In the genomic region with DNA sequence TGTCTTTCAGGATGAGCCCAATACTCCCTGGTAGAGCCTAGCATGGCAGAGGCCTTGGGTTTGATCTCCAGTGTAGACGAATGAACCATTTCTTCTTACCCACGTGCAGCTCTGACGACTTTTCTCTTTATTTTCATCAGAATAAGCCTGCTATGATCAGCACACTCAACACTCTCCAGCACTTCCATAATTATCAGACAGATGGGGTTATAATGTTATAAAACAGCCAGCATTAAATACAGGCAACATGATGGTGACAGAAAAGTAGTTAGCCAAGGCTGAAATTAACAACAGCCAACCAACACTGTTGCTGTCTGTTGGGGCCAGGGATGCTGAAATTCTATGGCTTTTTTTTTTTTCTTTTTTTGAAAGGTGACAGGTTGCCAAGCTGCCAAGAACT, we compare ENCODE assay signal across 24 mouse cellular contexts.
DNase-seq lines count a peak whose midpoint lies in the region; ATAC-seq and TF ChIP-seq lines count a peak whose summit lies in the region.
"Had no signal": no experiment of that assay in that cellular context is flagged by ENCODE, and none has a peak within 500 bp of the region (broad histone marks: within the 10 kb centered on the region; RNA-seq: fewer than 3 reads in every experiment).

No protein-coding gene starts in this region.

- 53% methylated on average over 3 of the region's 3 CpGs for WGBS in forebrain, postnatal 0 days
- WGBS in forebrain, embryonic 13.5 days, result 86% methylated on average over 3 of the region's 3 CpGs
- 79% methylated on average over 3 of the region's 3 CpGs for WGBS in heart, adult 2 months

- DNase-seq in forebrain, postnatal 0 days, result peak; percentile 18
- DNase-seq in heart, adult 2 months, result no peak
- no peak for DNase-seq in heart, postnatal 36 days
- DNase-seq in layer of hippocampus, adult 9-11 months, result peak; percentile 22
- no peak for DNase-seq in layer of hippocampus, postnatal 36 days
- DNase-seq: adrenal gland, adult 8-10 months; adrenal gland, postnatal 14 days; adrenal gland, postnatal 36 days; B cell, adult 2 months; cerebellum, adult 11-12 months; embryo, embryonic 11 days had no signal

- no peak overlapping the region for H3K27ac ChIP-seq in forebrain, postnatal 0 days (ENCODE audit: low read depth, low read length)
- no peak overlapping the region for H3K27ac ChIP-seq in forebrain, embryonic 13.5 days
- no peak overlapping the region for H3K27ac ChIP-seq in heart, adult 2 months
- H3K27ac ChIP-seq in cortical plate, adult 2 months (ENCODE audit: insufficient read depth, low read length), result peak overlapping the region; percentile 5; the same call in 1 of the 2 replicates
- H3K27ac ChIP-seq: embryonic facial prominence, embryonic 13.5 days; embryonic facial prominence, embryonic 15.5 days; forebrain, embryonic 10.5 days; forebrain, embryonic 12.5 days; forebrain, embryonic 15.5 days had no signal

- intact Hi-C loops in heart, adult 2 months (cut with DNase I), result no loop called here
- intact Hi-C loops in heart, postnatal 36 days (cut with DNase I), result no loop called here

- H3K9me3 ChIP-seq in forebrain, postnatal 0 days (ENCODE audit: low read length), result no peaks in the 10 kb centered on the region
- H3K9me3 ChIP-seq in forebrain, embryonic 13.5 days (replicated peaks), result no peaks in the 10 kb centered on the region
- H3K9me3 ChIP-seq: embryonic facial prominence, embryonic 13.5 days; embryonic facial prominence, embryonic 15.5 days; forebrain, embryonic 10.5 days; forebrain, embryonic 12.5 days; forebrain, embryonic 15.5 days; G1E had no signal

- TF ChIP-seq EP300 in heart, adult 2 months (IDR thresholded peaks at IDR 0.05; ENCODE audit: insufficient read depth, low read depth, low read length), result no peak

- H3K27me3 ChIP-seq in forebrain, postnatal 0 days (ENCODE audit: insufficient read depth, low read length), result no peaks in the 10 kb centered on the region
- H3K27me3 ChIP-seq in forebrain, embryonic 13.5 days, result no peaks in the 10 kb centered on the region
- H3K27me3 ChIP-seq in heart, adult 2 months (ENCODE audit: control insufficient read depth, insufficient read depth, low read length), result no peaks in the 10 kb centered on the region
- H3K27me3 ChIP-seq: CH12.LX; embryonic facial prominence, embryonic 13.5 days; embryonic facial prominence, embryonic 15.5 days; forebrain, embryonic 15.5 days; Patski had no signal

- no peak overlapping the region for H3K4me2 ChIP-seq in forebrain, postnatal 0 days (ENCODE audit: low read depth)
- no peak overlapping the region for H3K4me2 ChIP-seq in forebrain, embryonic 13.5 days
- H3K4me2 ChIP-seq: embryonic facial prominence, embryonic 13.5 days; embryonic facial prominence, embryonic 15.5 days; forebrain, embryonic 12.5 days; forebrain, embryonic 15.5 days had no signal

- H3K79me2 ChIP-seq in heart, adult 2 months (replicated peaks; ENCODE audit: control insufficient read depth, insufficient read depth, low read length), result peaks cover 2% of the 10 kb centered on the region

- H3K4me1 ChIP-seq in forebrain, postnatal 0 days (ENCODE audit: insufficient read depth), result no peaks in the 10 kb centered on the region
- H3K4me1 ChIP-seq in forebrain, embryonic 13.5 days, result peaks cover 6% of the 10 kb centered on the region
- peaks cover 1% of the 10 kb centered on the region; the same call in 1 of the 2 replicates for H3K4me1 ChIP-seq in heart, adult 2 months (ENCODE audit: control insufficient read depth, insufficient read depth, low read length)
- H3K4me1 ChIP-seq in cortical plate, adult 2 months (ENCODE audit: control insufficient read depth, insufficient read depth, low read length), result peaks cover 4% of the 10 kb centered on the region; the same call in 1 of the 2 replicates
- H3K4me1 ChIP-seq: embryonic facial prominence, embryonic 15.5 days; forebrain, embryonic 15.5 days had no signal

- no peak for TF ChIP-seq CTCF in forebrain, postnatal 0 days (IDR thresholded peaks at IDR 0.05; ENCODE audit: low read depth)
- TF ChIP-seq CTCF in heart, adult 2 months (IDR thresholded peaks at IDR 0.05), result 0 out of 2 replicates have a peak, but pooled peaks have one; percentile 16
- TF ChIP-seq CTCF in cortical plate, adult 2 months (IDR thresholded peaks at IDR 0.05; ENCODE audit: extremely low read depth, insufficient read depth, low read length), result no peak

- H3K4me3 ChIP-seq in forebrain, postnatal 0 days (ENCODE audit: low read depth, low read length), result no peak overlapping the region
- H3K4me3 ChIP-seq in forebrain, embryonic 13.5 days, result no peak overlapping the region
- no peak overlapping the region for H3K4me3 ChIP-seq in heart, adult 2 months
- no peak overlapping the region for H3K4me3 ChIP-seq in cortical plate, adult 2 months (ENCODE audit: insufficient read depth, low read length)
- H3K4me3 ChIP-seq: embryonic facial prominence, embryonic 13.5 days; embryonic facial prominence, embryonic 15.5 days; erythroblast, embryonic 14.5 days; forebrain, embryonic 10.5 days; forebrain, embryonic 12.5 days; forebrain, embryonic 15.5 days had no signal

- no peaks in the 10 kb centered on the region for H3K36me3 ChIP-seq in forebrain, postnatal 0 days (ENCODE audit: insufficient read depth)
- H3K36me3 ChIP-seq in forebrain, embryonic 13.5 days (ENCODE audit: poor library complexity, severe bottlenecking), result no peaks in the 10 kb centered on the region
- H3K36me3 ChIP-seq in heart, adult 2 months (ENCODE audit: control insufficient read depth, insufficient read depth, low read length), result peaks cover 2% of the 10 kb centered on the region; the same call in 1 of the 2 replicates
- H3K36me3 ChIP-seq: embryonic facial prominence, embryonic 13.5 days; embryonic facial prominence, embryonic 15.5 days; forebrain, embryonic 10.5 days; forebrain, embryonic 12.5 days; forebrain, embryonic 15.5 days; G1E had no signal

- TF ChIP-seq POLR2A in heart, adult 2 months (IDR thresholded peaks at IDR 0.05; ENCODE audit: insufficient read depth, low read depth, low read length), result no peak
- no peak for TF ChIP-seq POLR2A in cortical plate, adult 2 months (IDR thresholded peaks at IDR 0.05; ENCODE audit: extremely low read depth, insufficient read depth, low read length)

- H3K9ac ChIP-seq in forebrain, postnatal 0 days, result no peak overlapping the region
- H3K9ac ChIP-seq in forebrain, embryonic 13.5 days, result no peak overlapping the region
- H3K9ac ChIP-seq in heart, adult 2 months (ENCODE audit: low read depth, low read length), result no peak overlapping the region
- H3K9ac ChIP-seq: embryonic facial prominence, embryonic 13.5 days; embryonic facial prominence, embryonic 15.5 days; forebrain, embryonic 12.5 days; forebrain, embryonic 15.5 days had no signal

- peak; percentile 51; the same call in 1 of the 2 replicates for ATAC-seq in forebrain, postnatal 0 days
- no peak for ATAC-seq in forebrain, embryonic 13.5 days
- ATAC-seq: activated CD4-positive, CD25-positive, alpha-beta regulatory T cell, adult 4 months; CD4-positive, CD25-positive, alpha-beta regulatory T cell, adult 4 months; forebrain, embryonic 15.5 days; Patski had no signal

Comparison
In these comparisons a context has a peak if more than half of its experiments do, and no peak if none do; other contexts are left out.
1. DNase-seq: peak in forebrain, postnatal 0 days (single experiment) and layer of hippocampus, adult 9-11 months (single experiment); none in heart, adult 2 months (0 of 2), heart, postnatal 36 days (0 of 2) and layer of hippocampus, postnatal 36 days (0 of 2).